Mouse (Mus musculus) stomach, embryonic 14.5 days (tissue): ENCODE data around the gene Tet3. TPM values are rescaled to one million over a fixed set of nuclear protein-coding genes. Genes with fewer than 3 reads are reported as not detected.

Experiments
- ATAC-seq: fragments of 200-750 bp; cut with Nextera tagmentation; 2 replicates; pipeline ENCODE4 v1.8.0; 2017; ENCODE audit warnings: low read depth, moderate TSS enrichment; ENCODE audit not compliant: insufficient number of reproducible peaks, insufficient read depth, low FRiP score
- H3K27ac ChIP-seq: fragments of 300-500 bp; sonication (generic); 2 replicates; pipeline ENCODE4 v1.5.1; 2014; ENCODE audit warnings: mild to moderate bottlenecking, low read length, moderate library complexity, mixed read lengths
- H3K27me3 ChIP-seq: fragments of 300-500 bp; sonication (generic); 2 replicates; pipeline ENCODE4 v1.6.1; 2014; ENCODE audit warnings: low read length, control low read depth, mixed read lengths; ENCODE audit not compliant: control insufficient read depth, insufficient read depth
- H3K36me3 ChIP-seq: fragments of 300-500 bp; sonication (generic); 2 replicates; pipeline ENCODE4 v1.6.1; 2014; ENCODE audit warnings: mild to moderate bottlenecking, control low read depth, low read length, moderate library complexity, mixed read lengths; ENCODE audit not compliant: control insufficient read depth, insufficient read depth
- H3K4me1 ChIP-seq: fragments of 300-500 bp; sonication (generic); 2 replicates; pipeline ENCODE4 v1.6.1; 2014; ENCODE audit warnings: low read length, control low read depth, mixed read lengths; ENCODE audit not compliant: control insufficient read depth, insufficient read depth
- H3K4me2 ChIP-seq: fragments of 300-500 bp; sonication (generic); replicated peaks from 2 replicates; pipeline ENCODE4 v1.6.1; 2014; ENCODE audit warnings: low read depth, low read length, control low read depth
- H3K4me3 ChIP-seq: fragments of 300-500 bp; sonication (generic); 2 replicates; pipeline ENCODE4 v1.5.1; 2014; ENCODE audit warnings: low read depth, low read length, control low read depth
- H3K9ac ChIP-seq: fragments of 300-500 bp; sonication (generic); replicated peaks from 2 replicates; pipeline ENCODE4 v1.6.1; 2014; ENCODE audit warnings: low read depth, mild to moderate bottlenecking, control low read depth, low read length, moderate library complexity, mixed read lengths
- H3K9me3 ChIP-seq: fragments of 300-500 bp; sonication (generic); 2 replicates; pipeline ENCODE4 v1.6.1; 2016; ENCODE audit warnings: low read depth, low read length, control low read depth; ENCODE audit not compliant: control insufficient read depth
- WGBS: fragments of 180-500 bp; shearing (Covaris S2); extraction: QIAGEN DNeasy Blood & Tissue Kit; methylation state at CpG from one replicate; pipeline ENCODE4 v1.1.7; 2014; 5-methylcytosine and 5-hydroxymethylcytosine counted together
- polyA plus RNA-seq: library from polyadenylated mRNA; unstranded; fragments of >200 nt; fragmentation: Nextera tagmentation; extraction: Ambion mirVana; gene quantifications from 2 replicates; pipeline ENCODE4 v1.2.1, GENCODE M21; 2014

Tet3 gene
- polyA plus RNA-seq, 1 experiment from 2014 or later, result 49.2 TPM

- Histone ChIP-seq H3K36me3 (no peaks in the 10 kb centered on the region), H3K4me3 (no peak overlapping the region), H3K9me3 (no peaks in the 10 kb centered on the region), H3K4me1 (peaks cover 7% of the 10 kb centered on the region; the same call in 1 of the 2 replicates), H3K9ac (no peak overlapping the region), H3K4me2 (no peak overlapping the region), H3K27ac (no peak overlapping the region), H3K27me3 (no peaks in the 10 kb centered on the region)
- no peak for ATAC-seq
Measured at GRCm38 (mm10) chr6:83464011-83464410, 5.1 kb upstream of the Tet3 start.

GRCm38 (mm10) chr6:83456984-83457810, 1.7 kb downstream of the Tet3 start:
- 6% methylated on average over 33 of the region's 33 CpGs for WGBS
- Histone ChIP-seq H3K36me3 (no peaks in the 10 kb centered on the region), H3K4me1 (peaks cover 41% of the 10 kb centered on the region), H3K9me3 (no peaks in the 10 kb centered on the region), H3K9ac (peak overlapping the region; percentile 84), H3K4me2 (peak overlapping the region; percentile 96), H3K27me3 (no peaks in the 10 kb centered on the region), H3K27ac (peak overlapping the region; percentile 95), H3K4me3 (peak overlapping the region; percentile 87)
- ATAC-seq, result peak; percentile 60

- Histone ChIP-seq H3K4me2 (peak overlapping the region; percentile 96), H3K4me1 (peaks cover 49% of the 10 kb centered on the region), H3K36me3 (no peaks in the 10 kb centered on the region), H3K9ac (peak overlapping the region; percentile 84), H3K9me3 (no peaks in the 10 kb centered on the region), H3K27ac (peak overlapping the region; percentile 95), H3K27me3 (no peaks in the 10 kb centered on the region), H3K4me3 (peak overlapping the region; percentile 87)
- peak; percentile 80 for ATAC-seq
- WGBS, result under 1% methylated on average over 63 of the region's 105 CpGs
Measured at GRCm38 (mm10) chr6:83456131-83456983, 2.5 kb downstream of the Tet3 start.

DNA sequence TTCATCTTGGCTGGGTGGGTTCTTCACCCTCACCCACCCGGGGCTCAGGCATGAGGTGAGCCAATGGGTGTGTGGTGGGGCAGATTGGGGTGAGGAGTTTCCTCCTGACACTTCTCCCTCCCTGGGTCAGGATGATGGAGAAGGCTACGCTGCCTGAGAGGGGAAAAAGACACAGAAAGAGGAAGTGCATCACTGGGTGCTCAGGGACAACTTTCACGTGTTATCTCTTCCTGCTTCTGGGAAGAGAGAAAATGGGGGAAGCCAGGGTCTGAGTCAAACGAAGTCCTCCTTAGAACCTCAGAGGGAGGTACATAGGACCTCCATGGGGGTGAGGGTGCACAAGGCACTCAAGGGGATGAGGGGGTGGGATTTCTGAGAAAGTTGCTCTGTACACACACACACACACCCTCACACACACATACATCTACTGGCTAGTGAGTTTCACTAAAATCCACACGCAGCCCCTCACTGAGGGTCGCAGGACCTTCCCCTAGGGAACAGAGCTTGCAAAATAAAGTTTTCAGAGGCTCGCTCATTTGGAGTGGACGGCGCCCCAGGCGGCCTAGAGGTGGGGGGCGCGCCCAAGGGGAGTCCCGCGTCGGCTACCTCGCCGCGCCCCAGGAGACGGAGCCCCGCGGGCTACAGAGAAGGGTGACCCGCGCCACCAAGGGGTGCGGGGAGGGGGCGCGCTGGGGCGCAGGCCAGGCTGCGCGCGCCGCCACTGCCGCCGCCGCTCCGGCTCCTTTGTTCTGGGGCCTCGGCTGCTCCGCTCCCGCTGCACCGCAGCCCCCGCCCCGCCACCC, 3.4 kb downstream of the Tet3 start:
- H3K27ac ChIP-seq, result peak overlapping the region; percentile 95
- H3K27me3 ChIP-seq, result no peaks in the 10 kb centered on the region
- H3K4me1 ChIP-seq, result peaks cover 57% of the 10 kb centered on the region
- 0 out of 2 replicates have a peak, but pooled peaks have one; percentile 7 for ATAC-seq
- H3K4me3 ChIP-seq, result peak overlapping the region; percentile 87
- WGBS, result under 1% methylated on average over 26 of the region's 41 CpGs
- H3K4me2 ChIP-seq, result peak overlapping the region; percentile 96
- H3K9ac ChIP-seq, result peak overlapping the region; percentile 84
- H3K36me3 ChIP-seq, result 0 out of 2 replicates have a peak, but pooled peaks cover 4% of the 10 kb centered on the region
- no peaks in the 10 kb centered on the region for H3K9me3 ChIP-seq

DNA sequence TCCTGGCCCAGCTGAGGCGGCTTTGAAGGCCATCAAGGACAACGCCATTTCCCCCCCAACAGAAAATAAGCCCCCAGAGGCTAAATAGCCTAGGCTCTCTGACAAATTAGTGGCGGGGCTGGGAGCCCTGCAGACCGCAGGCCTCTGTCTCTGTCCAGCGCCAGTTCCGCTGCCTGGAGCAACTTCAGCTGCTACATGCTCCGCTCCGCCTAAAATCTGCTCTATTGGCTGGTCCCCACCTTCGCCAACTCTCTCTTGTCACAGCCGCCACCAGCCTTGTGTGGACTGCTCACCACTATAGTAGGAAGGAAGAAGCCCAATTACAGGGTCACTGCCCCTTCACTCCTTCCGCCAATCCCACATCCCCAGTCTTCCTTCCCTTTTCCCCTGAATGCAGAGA, 5.2 kb downstream of the Tet3 start:
- Histone ChIP-seq H3K27me3 (no peaks in the 10 kb centered on the region), H3K27ac (no peak overlapping the region), H3K4me1 (peaks cover 67% of the 10 kb centered on the region), H3K9ac (no peak overlapping the region; the same call in 1 of the 2 replicates), H3K4me3 (peak overlapping the region; percentile 24), H3K9me3 (no peaks in the 10 kb centered on the region), H3K36me3 (peaks cover 10% of the 10 kb centered on the region; the same call in 1 of the 2 replicates), H3K4me2 (peak overlapping the region; percentile 96)
- ATAC-seq, result no peak
- WGBS, result 38% methylated on average over 11 of the region's 11 CpGs

DNA sequence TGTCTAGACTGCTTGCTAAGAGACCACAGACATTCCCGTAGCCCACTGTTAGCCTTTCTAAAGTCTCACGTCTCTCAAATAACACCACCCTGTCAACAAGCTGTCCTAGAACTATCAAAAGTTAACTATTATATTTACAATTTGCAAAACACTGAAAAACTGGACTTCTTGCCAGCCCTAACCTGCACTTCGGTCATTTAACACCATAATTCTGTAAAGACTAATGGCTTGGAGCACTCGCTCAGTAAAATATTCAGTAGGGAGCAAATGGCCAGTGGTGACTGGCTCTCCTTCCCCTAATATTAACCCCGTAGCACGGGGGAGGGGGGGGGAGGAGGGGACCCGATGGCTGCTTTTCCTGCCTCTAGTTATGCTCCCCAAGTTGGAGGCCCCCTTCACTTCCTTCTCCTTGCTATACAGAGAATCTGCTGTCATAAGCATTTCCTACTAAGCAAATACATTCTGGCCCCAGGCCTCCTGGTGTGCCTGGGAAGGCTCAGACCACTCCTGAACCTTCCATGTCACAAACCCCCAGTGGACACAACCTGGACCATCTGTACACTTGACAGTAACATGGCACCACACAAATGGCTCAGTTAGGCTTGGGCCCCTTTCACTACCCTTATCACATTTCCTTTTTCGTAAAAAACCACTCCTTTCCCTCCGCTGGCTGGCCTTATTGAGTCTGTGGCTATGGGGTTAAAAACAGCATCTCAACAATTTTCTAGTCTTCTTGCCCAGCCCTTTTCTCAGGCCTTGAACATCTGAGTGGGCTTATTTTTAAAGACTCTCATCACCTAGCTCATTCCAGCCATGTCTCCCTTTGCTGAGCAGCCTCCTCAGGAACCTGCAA, 8.2 kb downstream of the Tet3 start:
- no peak overlapping the region for H3K9ac ChIP-seq
- no peaks in the 10 kb centered on the region for H3K27me3 ChIP-seq
- peaks cover 74% of the 10 kb centered on the region for H3K4me1 ChIP-seq
- no peak for ATAC-seq
- peak overlapping the region; percentile 7; the same call in 1 of the 2 replicates for H3K4me2 ChIP-seq
- peak overlapping the region; percentile 33; the same call in 1 of the 2 replicates for H3K27ac ChIP-seq
- no peak overlapping the region for H3K4me3 ChIP-seq
- no peaks in the 10 kb centered on the region for H3K9me3 ChIP-seq
- WGBS, result 44% methylated on average over 9 of the region's 9 CpGs
- peaks cover 23% of the 10 kb centered on the region; the same call in 1 of the 2 replicates for H3K36me3 ChIP-seq

GRCm38 (mm10) chr6:83449440-83449839, 9.4 kb downstream of the Tet3 start:
- no peak overlapping the region for H3K9ac ChIP-seq
- H3K36me3 ChIP-seq, result peaks cover 23% of the 10 kb centered on the region; the same call in 1 of the 2 replicates
- H3K27me3 ChIP-seq, result no peaks in the 10 kb centered on the region
- no peaks in the 10 kb centered on the region for H3K9me3 ChIP-seq
- WGBS, result 45% methylated on average over 3 of the region's 3 CpGs
- peak overlapping the region; percentile 21; the same call in 1 of the 2 replicates for H3K27ac ChIP-seq
- no peak overlapping the region for H3K4me3 ChIP-seq
- no peak overlapping the region for H3K4me2 ChIP-seq
- H3K4me1 ChIP-seq, result peaks cover 73% of the 10 kb centered on the region
- ATAC-seq, result no peak
